Mouse (Mus musculus) neural tube, embryonic 11.5 days (tissue): ENCODE data around the gene Pde10a. TPM values are rescaled to one million over a fixed set of nuclear protein-coding genes. Genes with fewer than 3 reads are reported as not detected.
"Not testable (repeated sequence)": the region's sequence is repeated elsewhere in the genome, so short reads cannot be mapped to it uniquely, and the experiment has no call there.

ENCODE experiments used
- ATAC-seq: fragments of 200-750 bp; cut with Nextera tagmentation; 2 replicates; pipeline ENCODE4 v1.8.0; 2017; ENCODE audit warnings: moderate number of reproducible peaks, mild to moderate bottlenecking, moderate TSS enrichment, moderate library complexity; ENCODE audit not compliant: insufficient read depth, low FRiP score, low TSS enrichment
- DNase-seq: peaks from one replicate; pipeline ENCODE4 v3.0.0-alpha.2; 2015; ENCODE audit warnings: low spot score
- H3K27ac ChIP-seq: fragments of 300-500 bp; sonication (generic); 2 replicates; pipeline ENCODE4 v1.5.1; 2014; ENCODE audit warnings: low read depth, mild to moderate bottlenecking, low read length
- H3K27me3 ChIP-seq: fragments of 300-500 bp; sonication (generic); 2 replicates; pipeline ENCODE4 v1.6.1; 2014; ENCODE audit warnings: mild to moderate bottlenecking, low read length, mixed read lengths; ENCODE audit not compliant: control insufficient read depth, insufficient read depth
- H3K36me3 ChIP-seq: fragments of 300-500 bp; sonication (generic); 2 replicates; pipeline ENCODE4 v1.6.1; 2014; ENCODE audit warnings: mild to moderate bottlenecking, low read length, moderate library complexity, mixed read lengths; ENCODE audit not compliant: control insufficient read depth, insufficient read depth
- H3K4me1 ChIP-seq: fragments of 300-500 bp; sonication (generic); 2 replicates; pipeline ENCODE4 v1.6.1; 2014; ENCODE audit warnings: low read length, mixed read lengths; ENCODE audit not compliant: control insufficient read depth, insufficient read depth
- H3K4me2 ChIP-seq: fragments of 300-500 bp; sonication (generic); 2 replicates; pipeline ENCODE4 v1.6.1; 2014; ENCODE audit warnings: low read depth, mild to moderate bottlenecking, moderate library complexity
- H3K4me3 ChIP-seq: fragments of 300-500 bp; sonication (generic); 2 replicates; pipeline ENCODE4 v1.5.1; 2014; ENCODE audit warnings: low read depth, low read length
- H3K9ac ChIP-seq: fragments of 300-500 bp; sonication (generic); 2 replicates; pipeline ENCODE4 v1.6.1; 2014; ENCODE audit warnings: mild to moderate bottlenecking, low read length
- H3K9me3 ChIP-seq: fragments of 300-500 bp; sonication (generic); 2 replicates; pipeline ENCODE4 v1.6.1; 2016; ENCODE audit warnings: low read length; ENCODE audit not compliant: control insufficient read depth
- WGBS: fragments of 180-500 bp; shearing (Covaris S2); extraction: QIAGEN DNeasy Blood & Tissue Kit; methylation state at CpG from one replicate; pipeline ENCODE4 v1.1.7; 2014; 5-methylcytosine and 5-hydroxymethylcytosine counted together
- polyA plus RNA-seq: library from polyadenylated mRNA; unstranded; fragments of >200 nt; fragmentation: Nextera tagmentation; extraction: Ambion mirVana; gene quantifications from 2 replicates; pipeline ENCODE4 v1.2.1, GENCODE M21; 2014

The Pde10a gene
- polyA plus RNA-seq, 1 experiment from 2014 or later: 5.9 TPM

DNA sequence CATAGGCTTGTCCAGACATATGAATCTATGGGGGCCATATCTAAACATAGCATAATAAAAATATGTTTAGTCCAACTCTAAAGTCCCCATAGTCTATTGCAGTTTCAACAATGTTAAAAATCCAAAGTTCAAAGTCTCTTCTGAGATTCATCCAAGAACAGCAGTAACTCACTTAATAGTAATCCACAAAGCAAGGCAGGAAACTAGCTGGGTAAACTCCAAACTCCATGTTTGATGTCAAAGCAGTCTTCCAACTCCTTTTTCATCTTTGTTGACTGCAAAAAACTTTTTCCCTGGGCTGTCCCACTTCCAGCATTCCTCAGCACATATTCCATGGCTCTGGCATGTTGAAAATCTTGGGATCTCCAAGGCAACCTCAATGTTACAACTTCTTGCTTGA, 182.8 kb downstream of the Pde10a start:
- H3K27ac ChIP-seq: no peak overlapping the region
- no peaks in the 10 kb centered on the region for H3K9me3 ChIP-seq
- no peaks in the 10 kb centered on the region for H3K36me3 ChIP-seq
- no peaks in the 10 kb centered on the region for H3K27me3 ChIP-seq
- no peak overlapping the region for H3K9ac ChIP-seq
- no peaks in the 10 kb centered on the region for H3K4me1 ChIP-seq
- H3K4me3 ChIP-seq: no peak overlapping the region
- ATAC-seq (no peak), DNase-seq (no peak)
- no peak overlapping the region for H3K4me2 ChIP-seq

DNA sequence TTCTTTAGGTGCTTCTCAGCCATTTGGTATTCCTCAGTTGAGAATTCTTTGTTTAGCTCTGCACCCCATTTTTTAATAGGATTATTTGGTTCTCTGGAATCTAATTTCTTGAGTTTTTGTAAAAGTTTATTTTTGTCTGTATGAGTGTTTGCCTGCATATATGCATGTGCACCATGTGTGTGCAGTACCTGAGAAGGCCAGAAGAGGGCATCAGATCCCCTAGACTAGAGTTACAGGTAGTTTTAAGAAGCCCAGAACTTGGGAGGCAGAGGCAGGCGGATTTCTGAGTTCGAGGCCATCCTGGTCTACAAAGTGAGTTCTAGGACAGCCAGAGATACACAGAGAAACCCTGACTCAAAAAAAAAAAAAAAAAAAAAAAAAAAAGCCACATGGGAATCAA, 187.6 kb downstream of the Pde10a start:
- DNase-seq, ATAC-seq, H3K27me3 ChIP-seq, H3K4me3 ChIP-seq, H3K36me3 ChIP-seq, H3K27ac ChIP-seq, H3K4me1 ChIP-seq, H3K9me3 ChIP-seq, H3K9ac ChIP-seq, H3K4me2 ChIP-seq: not testable (repeated sequence)
- 93% methylated on average over 2 of the region's 2 CpGs for WGBS

DNA sequence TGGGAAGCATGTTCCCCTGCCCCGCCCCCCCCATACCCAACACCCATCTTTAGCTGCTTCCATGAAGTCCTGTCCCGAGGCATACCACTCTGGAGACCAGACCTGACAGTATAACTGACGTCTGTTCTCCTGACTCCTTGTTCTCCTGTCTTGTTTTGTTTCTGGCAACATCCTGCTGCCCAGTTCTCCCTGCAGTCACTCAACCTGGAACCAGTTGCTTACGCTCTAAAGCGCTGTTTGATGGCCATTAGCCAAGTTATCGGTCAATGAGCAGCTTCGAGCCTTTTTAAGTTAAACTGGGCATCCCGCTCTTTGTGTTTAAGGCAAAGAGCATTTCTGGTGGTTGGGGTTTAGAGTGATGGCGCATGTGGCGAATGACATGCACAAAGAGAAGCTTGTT, 195.8 kb downstream of the Pde10a start:
- Histone ChIP-seq H3K27me3 (no peaks in the 10 kb centered on the region), H3K4me2 (no peak overlapping the region), H3K27ac (no peak overlapping the region), H3K9me3 (no peaks in the 10 kb centered on the region), H3K36me3 (no peaks in the 10 kb centered on the region), H3K4me1 (no peaks in the 10 kb centered on the region), H3K4me3 (no peak overlapping the region), H3K9ac (no peak overlapping the region)
- DNase-seq (no peak), ATAC-seq (no peak)
- WGBS: 85% methylated on average over 10 of the region's 10 CpGs

DNA sequence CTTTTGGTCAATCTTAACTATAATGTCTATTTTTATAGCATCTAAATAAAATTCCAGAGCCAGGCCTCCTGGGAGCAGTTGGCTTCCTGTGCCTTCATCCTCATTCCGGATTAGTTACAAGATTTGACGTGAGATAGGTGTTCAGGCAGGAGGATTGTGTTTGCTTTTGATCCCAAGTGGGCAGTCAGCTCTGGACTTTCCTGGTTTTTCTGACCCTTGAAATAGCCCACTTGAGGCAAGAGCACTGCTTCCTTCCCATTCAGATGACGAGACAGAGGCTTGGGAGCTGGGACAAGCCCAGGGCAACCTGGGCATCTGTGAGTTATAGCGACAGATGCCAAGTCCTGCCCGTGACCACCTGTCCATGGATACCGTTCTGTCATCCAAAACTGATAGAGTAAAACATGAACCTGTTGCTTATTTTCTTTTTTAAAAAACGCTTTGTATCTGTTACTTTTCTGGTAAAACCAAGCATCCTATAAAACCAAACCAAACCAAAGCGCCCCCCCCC, 199.3 kb downstream of the Pde10a start:
- whole genome bisulfite sequencing: 79% methylated on average over 8 of the region's 8 CpGs
- H3K4me3 ChIP-seq: no peak overlapping the region
- no peak overlapping the region for H3K9ac ChIP-seq
- H3K27me3 ChIP-seq: no peaks in the 10 kb centered on the region
- ATAC-seq (no peak), DNase-seq (no peak)
- no peak overlapping the region for H3K4me2 ChIP-seq
- no peaks in the 10 kb centered on the region for H3K9me3 ChIP-seq
- no peaks in the 10 kb centered on the region for H3K4me1 ChIP-seq
- H3K36me3 ChIP-seq: no peaks in the 10 kb centered on the region
- H3K27ac ChIP-seq: no peak overlapping the region

DNA sequence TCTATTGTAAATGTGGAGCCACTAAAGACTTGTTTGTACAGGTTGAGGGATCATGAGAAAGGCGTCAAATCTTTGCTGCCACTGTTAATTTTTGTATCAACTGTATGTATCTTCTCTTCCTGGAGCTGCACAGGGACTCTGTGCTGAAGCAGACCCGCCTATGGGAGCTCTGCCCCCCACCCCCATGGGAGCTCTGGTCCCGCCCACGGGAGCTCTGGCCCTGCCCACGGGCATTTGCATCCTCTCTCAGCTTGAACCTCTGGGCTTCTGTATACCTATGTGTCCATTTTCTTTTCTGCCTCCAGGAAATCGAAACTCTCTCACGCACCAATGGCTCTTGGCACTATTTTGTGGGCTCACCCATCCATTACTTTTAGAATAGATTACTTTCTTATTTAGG, 203.5 kb downstream of the Pde10a start:
- DNase-seq (no peak), ATAC-seq (no peak)
- no peaks in the 10 kb centered on the region for H3K27me3 ChIP-seq
- 51% methylated on average over 7 of the region's 7 CpGs for WGBS
- no peaks in the 10 kb centered on the region for H3K4me1 ChIP-seq
- no peak overlapping the region for H3K27ac ChIP-seq
- H3K9me3 ChIP-seq: no peaks in the 10 kb centered on the region
- H3K4me3 ChIP-seq: no peak overlapping the region
- no peaks in the 10 kb centered on the region for H3K36me3 ChIP-seq
- H3K9ac ChIP-seq: no peak overlapping the region
- H3K4me2 ChIP-seq: no peak overlapping the region

DNA sequence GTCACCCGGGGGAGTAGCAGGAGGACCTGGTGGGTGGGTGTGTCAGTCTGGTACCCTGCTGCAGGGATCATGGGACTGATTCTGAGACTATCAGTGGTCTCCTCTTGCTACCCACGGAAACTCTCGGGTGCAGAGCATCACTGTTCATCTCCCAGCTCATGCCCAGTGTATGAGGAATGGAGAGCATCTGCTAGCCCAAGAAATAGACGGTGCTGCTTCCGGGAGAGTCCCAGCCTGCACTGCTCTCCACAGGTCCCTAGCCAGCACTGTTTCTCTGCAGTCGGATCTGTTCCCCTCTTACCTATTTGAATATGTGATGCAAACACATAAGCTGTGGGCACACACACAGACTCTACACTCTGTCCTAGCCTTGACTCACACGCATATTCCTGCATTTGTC, 204.6 kb downstream of the Pde10a start:
- no peak for ATAC-seq
- 83% methylated on average over 7 of the region's 7 CpGs for WGBS
- H3K36me3 ChIP-seq: no peaks in the 10 kb centered on the region
- no peak overlapping the region for H3K27ac ChIP-seq
- no peak overlapping the region for H3K9ac ChIP-seq
- no peaks in the 10 kb centered on the region for H3K27me3 ChIP-seq
- H3K4me2 ChIP-seq: no peak overlapping the region
- no peak for DNase-seq
- H3K4me1 ChIP-seq: no peaks in the 10 kb centered on the region
- H3K4me3 ChIP-seq: no peak overlapping the region
- H3K9me3 ChIP-seq: no peaks in the 10 kb centered on the region

DNA sequence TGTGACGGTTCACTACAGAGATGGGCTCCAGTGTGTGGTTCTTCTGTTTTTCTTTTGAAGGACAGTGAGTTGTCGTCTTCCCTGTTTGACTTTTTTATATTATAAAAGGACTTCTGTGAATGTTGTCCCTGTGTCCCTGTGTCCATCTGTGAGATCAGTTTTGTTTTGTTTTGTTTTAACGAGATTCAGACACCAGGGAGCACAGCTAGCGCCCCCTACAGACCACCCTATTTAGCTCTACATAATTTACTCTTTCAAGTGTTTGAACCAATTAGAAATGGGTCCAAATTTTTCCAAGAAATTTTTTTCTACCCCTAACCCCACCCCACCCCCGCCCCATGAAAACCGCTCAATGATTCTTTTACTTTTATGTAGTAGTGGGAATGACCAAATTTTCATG, 205.9 kb downstream of the Pde10a start:
- Histone ChIP-seq H3K9ac (no peak overlapping the region), H3K27ac (no peak overlapping the region), H3K27me3 (no peaks in the 10 kb centered on the region), H3K4me1 (no peaks in the 10 kb centered on the region), H3K4me3 (no peak overlapping the region), H3K36me3 (no peaks in the 10 kb centered on the region), H3K4me2 (no peak overlapping the region), H3K9me3 (no peaks in the 10 kb centered on the region)
- WGBS: 64% methylated on average over 6 of the region's 6 CpGs
- no peak for ATAC-seq
- DNase-seq: no peak

DNA sequence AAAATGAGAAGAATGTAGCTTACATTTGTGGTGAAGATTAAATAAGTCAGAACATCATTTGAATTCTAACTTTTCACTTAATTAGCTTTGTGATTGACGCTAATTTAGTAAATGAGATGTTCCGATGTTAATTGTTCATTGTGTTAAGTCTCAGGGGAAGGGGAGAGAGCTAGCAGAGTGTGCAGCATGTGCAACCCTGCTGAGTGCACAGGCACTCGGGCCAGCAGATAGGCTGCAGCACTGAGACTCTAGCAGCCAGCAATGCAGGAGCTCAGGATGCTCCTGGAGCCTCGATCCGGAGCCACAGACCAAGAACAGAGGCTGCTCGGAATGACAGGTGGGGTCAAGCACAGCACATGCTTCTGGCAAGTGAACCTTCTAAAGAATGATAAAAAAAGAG, 211.1 kb downstream of the Pde10a start:
- no peak overlapping the region for H3K4me3 ChIP-seq
- 84% methylated on average over 6 of the region's 6 CpGs for WGBS
- no peaks in the 10 kb centered on the region for H3K9me3 ChIP-seq
- H3K27me3 ChIP-seq: no peaks in the 10 kb centered on the region
- no peak for DNase-seq
- no peak overlapping the region for H3K9ac ChIP-seq
- no peaks in the 10 kb centered on the region for H3K4me1 ChIP-seq
- ATAC-seq: no peak
- no peaks in the 10 kb centered on the region for H3K36me3 ChIP-seq
- H3K27ac ChIP-seq: no peak overlapping the region
- H3K4me2 ChIP-seq: no peak overlapping the region

DNA sequence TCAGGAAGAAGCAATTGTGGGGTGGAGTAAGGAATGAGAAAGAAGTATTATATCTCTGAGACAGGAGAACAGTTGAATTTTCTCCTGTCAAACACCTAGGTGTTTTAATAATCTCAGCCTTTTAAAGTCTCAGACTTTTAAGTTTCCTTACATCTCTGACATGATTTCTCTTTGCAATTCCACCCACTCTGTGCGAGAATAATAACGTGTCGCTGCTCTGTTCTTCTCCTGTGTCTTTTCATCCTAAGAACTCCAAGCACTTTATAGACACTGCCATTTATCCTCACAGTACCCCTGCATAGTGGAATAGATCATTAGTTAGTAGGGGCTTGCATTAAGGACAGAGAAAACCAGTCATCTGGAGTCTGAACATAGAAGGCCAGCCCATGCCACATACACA, 217.6 kb downstream of the Pde10a start:
- WGBS: 97% methylated on average over 3 of the region's 3 CpGs

More for the DNA sequence above, 217.6 kb downstream of the Pde10a start:
- H3K4me1 ChIP-seq: no peaks in the 10 kb centered on the region
- H3K27ac ChIP-seq: no peak overlapping the region
- no peak overlapping the region for H3K4me2 ChIP-seq
- no peaks in the 10 kb centered on the region for H3K9me3 ChIP-seq
- H3K4me3 ChIP-seq: no peak overlapping the region
- H3K9ac ChIP-seq: no peak overlapping the region
- H3K27me3 ChIP-seq: no peaks in the 10 kb centered on the region
- H3K36me3 ChIP-seq: no peaks in the 10 kb centered on the region
- no peak for ATAC-seq
- no peak for DNase-seq
